Mouse (Mus musculus): ENCODE measurements around the gene Slc2a6.

Gene Slc2a6

GRCm38 (mm10) chr2:27067996-27068395 lies 40.2 kb upstream of the Slc2a6 start:
- no peaks in the 10 kb centered on the region for H3K4me1 ChIP-seq (replicated peaks; ENCODE audit: low read depth, low read length)
- H3K4me3 ChIP-seq (replicated peaks; ENCODE audit: low read length), result no peak overlapping the region
- TF ChIP-seq CTCF (conservative IDR thresholded peaks at IDR 0.05; ENCODE audit: low read length), result no peak
- TF ChIP-seq POU5F1 (IDR thresholded peaks at IDR 0.05; ENCODE audit: borderline replicate concordance, low read length), result no peak
- no peak for TF ChIP-seq NANOG (IDR thresholded peaks at IDR 0.05; ENCODE audit: borderline replicate concordance, low read length)
- H3K27me3 ChIP-seq (ENCODE audit: insufficient read depth, low read length), result no peaks in the 10 kb centered on the region
- H3K9me3 ChIP-seq (ENCODE audit: low read length), result no peaks in the 10 kb centered on the region
- H3K36me3 ChIP-seq (ENCODE audit: insufficient read depth, low read length), result no peaks in the 10 kb centered on the region

GRCm38 (mm10) chr2:27067124-27067523 lies 39.3 kb upstream of the Slc2a6 start:
- TF ChIP-seq CTCF (conservative IDR thresholded peaks at IDR 0.05; ENCODE audit: low read length), result no peak
- no peak for TF ChIP-seq POU5F1 (IDR thresholded peaks at IDR 0.05; ENCODE audit: borderline replicate concordance, low read length)
- no peak for TF ChIP-seq NANOG (IDR thresholded peaks at IDR 0.05; ENCODE audit: borderline replicate concordance, low read length)
- Histone ChIP-seq H3K9me3 (ENCODE audit: low read length) (no peaks in the 10 kb centered on the region), H3K4me3 (replicated peaks; ENCODE audit: low read length) (no peak overlapping the region), H3K27me3 (ENCODE audit: insufficient read depth, low read length) (no peaks in the 10 kb centered on the region), H3K4me1 (replicated peaks; ENCODE audit: low read depth, low read length) (no peaks in the 10 kb centered on the region), H3K36me3 (ENCODE audit: insufficient read depth, low read length) (no peaks in the 10 kb centered on the region)

GRCm38 (mm10) chr2:27059187-27059586 lies 31.4 kb upstream of the Slc2a6 start:
- H3K4me3 ChIP-seq (replicated peaks; ENCODE audit: low read length), result no peak overlapping the region
- H3K27me3 ChIP-seq (ENCODE audit: insufficient read depth, low read length), result no peaks in the 10 kb centered on the region
- no peaks in the 10 kb centered on the region for H3K9me3 ChIP-seq (ENCODE audit: low read length)
- H3K36me3 ChIP-seq (ENCODE audit: insufficient read depth, low read length), result no peaks in the 10 kb centered on the region
- H3K4me1 ChIP-seq (replicated peaks; ENCODE audit: low read depth, low read length), result no peaks in the 10 kb centered on the region
- TF ChIP-seq NANOG (IDR thresholded peaks at IDR 0.05; ENCODE audit: borderline replicate concordance, low read length), result no peak

GRCm38 (mm10) chr2:27058751-27059150 lies 31.0 kb upstream of the Slc2a6 start:
- Histone ChIP-seq H3K9me3 (ENCODE audit: low read length) (no peaks in the 10 kb centered on the region), H3K36me3 (ENCODE audit: insufficient read depth, low read length) (no peaks in the 10 kb centered on the region), H3K4me1 (replicated peaks; ENCODE audit: low read depth, low read length) (no peaks in the 10 kb centered on the region), H3K27me3 (ENCODE audit: insufficient read depth, low read length) (no peaks in the 10 kb centered on the region), H3K4me3 (replicated peaks; ENCODE audit: low read length) (no peak overlapping the region)
- TF ChIP-seq POU5F1 (IDR thresholded peaks at IDR 0.05; ENCODE audit: borderline replicate concordance, low read length), result no peak
- no peak for TF ChIP-seq CTCF (conservative IDR thresholded peaks at IDR 0.05; ENCODE audit: low read length)
- TF ChIP-seq NANOG (IDR thresholded peaks at IDR 0.05; ENCODE audit: borderline replicate concordance, low read length), result no peak

GRCm38 (mm10) chr2:27058251-27058650 lies 30.5 kb upstream of the Slc2a6 start:
- TF ChIP-seq NANOG (IDR thresholded peaks at IDR 0.05; ENCODE audit: borderline replicate concordance, low read length) (no peak), POU5F1 (IDR thresholded peaks at IDR 0.05; ENCODE audit: borderline replicate concordance, low read length) (no peak), CTCF (conservative IDR thresholded peaks at IDR 0.05; ENCODE audit: low read length) (no peak)

GRCm38 (mm10) chr2:27049408-27049807 lies 21.6 kb upstream of the Slc2a6 start:
- H3K4me3 ChIP-seq (replicated peaks; ENCODE audit: low read length), result no peak overlapping the region
- no peak for TF ChIP-seq NANOG (IDR thresholded peaks at IDR 0.05; ENCODE audit: borderline replicate concordance, low read length)
- TF ChIP-seq POU5F1 (IDR thresholded peaks at IDR 0.05; ENCODE audit: borderline replicate concordance, low read length), result no peak
- no peak for TF ChIP-seq CTCF (conservative IDR thresholded peaks at IDR 0.05; ENCODE audit: low read length)
- H3K4me1 ChIP-seq (replicated peaks; ENCODE audit: low read depth, low read length), result no peaks in the 10 kb centered on the region
- no peaks in the 10 kb centered on the region for H3K27me3 ChIP-seq (ENCODE audit: insufficient read depth, low read length)
- no peaks in the 10 kb centered on the region for H3K9me3 ChIP-seq (ENCODE audit: low read length)
- H3K36me3 ChIP-seq (ENCODE audit: insufficient read depth, low read length), result no peaks in the 10 kb centered on the region

More at GRCm38 (mm10) chr2:27058251-27058650, 30.5 kb upstream of the Slc2a6 start:
- H3K27me3 ChIP-seq (ENCODE audit: insufficient read depth, low read length), result no peaks in the 10 kb centered on the region
- H3K4me1 ChIP-seq (replicated peaks; ENCODE audit: low read depth, low read length), result no peaks in the 10 kb centered on the region
- no peak overlapping the region for H3K4me3 ChIP-seq (replicated peaks; ENCODE audit: low read length)
- no peaks in the 10 kb centered on the region for H3K9me3 ChIP-seq (ENCODE audit: low read length)
- no peaks in the 10 kb centered on the region for H3K36me3 ChIP-seq (ENCODE audit: insufficient read depth, low read length)

- Histone ChIP-seq H3K4me1 (replicated peaks; ENCODE audit: low read depth, low read length) (no peaks in the 10 kb centered on the region), H3K9me3 (ENCODE audit: low read length) (no peaks in the 10 kb centered on the region), H3K27me3 (ENCODE audit: insufficient read depth, low read length) (no peaks in the 10 kb centered on the region), H3K4me3 (replicated peaks; ENCODE audit: low read length) (no peak overlapping the region), H3K36me3 (ENCODE audit: insufficient read depth, low read length) (no peaks in the 10 kb centered on the region)
- TF ChIP-seq POU5F1 (IDR thresholded peaks at IDR 0.05; ENCODE audit: borderline replicate concordance, low read length), result no peak
Measured at GRCm38 (mm10) chr2:27045979-27046770, 18.4 kb upstream of the Slc2a6 start.

- no peak overlapping the region for H3K4me3 ChIP-seq (replicated peaks; ENCODE audit: low read length)
Measured at GRCm38 (mm10) chr2:27044641-27045040, 16.8 kb upstream of the Slc2a6 start.

GRCm38 (mm10) chr2:27044166-27044565 lies 16.4 kb upstream of the Slc2a6 start:
- Histone ChIP-seq H3K27me3 (ENCODE audit: insufficient read depth, low read length) (no peaks in the 10 kb centered on the region), H3K36me3 (ENCODE audit: insufficient read depth, low read length) (no peaks in the 10 kb centered on the region), H3K4me1 (replicated peaks; ENCODE audit: low read depth, low read length) (no peaks in the 10 kb centered on the region; the same call in 1 of the 2 replicates), H3K9me3 (ENCODE audit: low read length) (no peaks in the 10 kb centered on the region), H3K4me3 (replicated peaks; ENCODE audit: low read length) (no peak overlapping the region)
- TF ChIP-seq POU5F1 (IDR thresholded peaks at IDR 0.05; ENCODE audit: borderline replicate concordance, low read length) (no peak), NANOG (IDR thresholded peaks at IDR 0.05; ENCODE audit: borderline replicate concordance, low read length) (no peak), CTCF (conservative IDR thresholded peaks at IDR 0.05; ENCODE audit: low read length) (no peak)

More at GRCm38 (mm10) chr2:27044641-27045040, 16.8 kb upstream of the Slc2a6 start:
- Histone ChIP-seq H3K36me3 (ENCODE audit: insufficient read depth, low read length) (no peaks in the 10 kb centered on the region), H3K4me1 (replicated peaks; ENCODE audit: low read depth, low read length) (no peaks in the 10 kb centered on the region), H3K9me3 (ENCODE audit: low read length) (no peaks in the 10 kb centered on the region), H3K27me3 (ENCODE audit: insufficient read depth, low read length) (no peaks in the 10 kb centered on the region)
- TF ChIP-seq NANOG (IDR thresholded peaks at IDR 0.05; ENCODE audit: borderline replicate concordance, low read length) (no peak), POU5F1 (IDR thresholded peaks at IDR 0.05; ENCODE audit: borderline replicate concordance, low read length) (no peak), CTCF (conservative IDR thresholded peaks at IDR 0.05; ENCODE audit: low read length) (no peak)

Measured in E14TG2a.4 (cell line).